Mouse (Mus musculus) forebrain, embryonic 10.5 days (tissue): ENCODE data around the gene Ahr. TPM values are rescaled to one million over a fixed set of nuclear protein-coding genes. Genes with fewer than 3 reads are reported as not detected.

ENCODE experiments used
- DNase-seq: peaks from one replicate; pipeline ENCODE4 v3.0.0-alpha.2; 2017; ENCODE audit warnings: low spot score; ENCODE audit errors: extremely low spot score
- H3K27ac ChIP-seq: fragments of 300-500 bp; sonication (generic); 2 replicates; pipeline ENCODE4 v1.5.1; 2016; ENCODE audit warnings: mild to moderate bottlenecking
- H3K27me3 ChIP-seq: fragments of 300-500 bp; sonication (generic); 2 replicates; pipeline ENCODE4 v1.6.1; 2016; ENCODE audit warnings: mild to moderate bottlenecking; ENCODE audit not compliant: poor library complexity, severe bottlenecking
- H3K36me3 ChIP-seq: fragments of 300-500 bp; sonication (generic); replicated peaks from 2 replicates; pipeline ENCODE4 v1.6.1; 2016; ENCODE audit warnings: mild to moderate bottlenecking, moderate library complexity
- H3K4me1 ChIP-seq: fragments of 300-500 bp; sonication (generic); 2 replicates; pipeline ENCODE4 v1.6.1; 2016
- H3K4me3 ChIP-seq: fragments of 300-500 bp; sonication (generic); 2 replicates; pipeline ENCODE4 v1.5.1; 2016; ENCODE audit warnings: mild to moderate bottlenecking, moderate library complexity
- H3K9me3 ChIP-seq: fragments of 300-500 bp; sonication (generic); 2 replicates; pipeline ENCODE4 v1.6.1; 2016; ENCODE audit warnings: mild to moderate bottlenecking, moderate library complexity
- WGBS: fragments of 180-500 bp; shearing (Covaris S2); methylation state at CpG from one replicate; pipeline ENCODE4 v1.1.7; 2016; 5-methylcytosine and 5-hydroxymethylcytosine counted together
- polyA plus RNA-seq: library from polyadenylated mRNA; unstranded; fragments of >200 nt; fragmentation: Nextera tagmentation; extraction: Ambion mirVana; gene quantifications from 2 replicates; pipeline ENCODE4 v1.2.1, GENCODE M21; 2016

Gene Ahr
- polyA plus RNA-seq, 1 experiment from 2014 or later = 1.8 TPM

- H3K4me3 ChIP-seq = no peak overlapping the region
- no peak overlapping the region for H3K27ac ChIP-seq
- WGBS = 93% methylated on average over 2 of the region's 2 CpGs
- no peaks in the 10 kb centered on the region for H3K36me3 ChIP-seq
- H3K4me1 ChIP-seq = no peaks in the 10 kb centered on the region
- H3K9me3 ChIP-seq = no peaks in the 10 kb centered on the region
- no peak for DNase-seq
- H3K27me3 ChIP-seq = no peaks in the 10 kb centered on the region
Observed at GRCm38 (mm10) chr12:35480764-35481163, 54.1 kb downstream of the Ahr start.

GRCm38 (mm10) chr12:35478906-35479305, 55.9 kb downstream of the Ahr start:
- no peak overlapping the region for H3K4me3 ChIP-seq
- no peak overlapping the region for H3K27ac ChIP-seq
- H3K27me3 ChIP-seq = no peaks in the 10 kb centered on the region
- H3K36me3 ChIP-seq = no peaks in the 10 kb centered on the region
- DNase-seq = no peak
- H3K4me1 ChIP-seq = no peaks in the 10 kb centered on the region
- WGBS = 87% methylated on average over 5 of the region's 5 CpGs
- H3K9me3 ChIP-seq = no peaks in the 10 kb centered on the region

- no peaks in the 10 kb centered on the region for H3K27me3 ChIP-seq
- no peaks in the 10 kb centered on the region for H3K36me3 ChIP-seq
- H3K4me1 ChIP-seq = no peaks in the 10 kb centered on the region
- WGBS = 94% methylated on average over 1 of the region's 1 CpGs
- no peak overlapping the region for H3K27ac ChIP-seq
- no peaks in the 10 kb centered on the region for H3K9me3 ChIP-seq
- no peak overlapping the region for H3K4me3 ChIP-seq
- DNase-seq = no peak
Observed at GRCm38 (mm10) chr12:35463457-35463856, 71.4 kb downstream of the Ahr start.

DNA sequence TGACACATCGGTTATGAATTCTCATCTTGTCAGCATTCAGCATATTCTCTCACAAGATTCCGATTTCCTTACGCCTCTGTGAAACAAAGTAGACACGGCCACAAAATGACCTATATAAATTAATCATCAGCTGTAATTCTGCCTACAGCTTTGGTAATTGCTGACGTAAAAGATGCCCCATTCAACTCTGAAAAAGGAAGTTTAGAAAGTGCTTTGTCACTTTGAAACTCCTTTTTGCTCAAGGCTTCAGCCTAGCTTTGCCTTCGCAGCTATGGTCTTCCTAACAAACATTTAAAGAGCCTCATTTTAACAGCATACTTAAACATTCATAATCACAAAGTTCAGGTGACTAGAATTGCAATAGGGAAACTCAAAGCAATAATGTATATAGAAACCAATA, 72.2 kb downstream of the Ahr start:
- DNase-seq = no peak
- Histone ChIP-seq H3K27me3 (no peaks in the 10 kb centered on the region), H3K27ac (no peak overlapping the region), H3K4me3 (no peak overlapping the region), H3K9me3 (no peaks in the 10 kb centered on the region), H3K4me1 (no peaks in the 10 kb centered on the region), H3K36me3 (no peaks in the 10 kb centered on the region)
- 92% methylated on average over 6 of the region's 6 CpGs for WGBS

- no peak for DNase-seq
- H3K27me3 ChIP-seq = no peaks in the 10 kb centered on the region
- no peak overlapping the region for H3K4me3 ChIP-seq
- no peaks in the 10 kb centered on the region for H3K36me3 ChIP-seq
- no peak overlapping the region for H3K27ac ChIP-seq
- H3K4me1 ChIP-seq = no peaks in the 10 kb centered on the region
- H3K9me3 ChIP-seq = no peaks in the 10 kb centered on the region
- WGBS = 83% methylated on average over 3 of the region's 3 CpGs
Observed at GRCm38 (mm10) chr12:35459662-35460061, 75.2 kb downstream of the Ahr start.
